Mouse (Mus musculus): ENCODE measurements at regions not wholly inside any gene's neighbourhood (a gene's known extent, or its start where the extent isn't known, plus 50 kb on each side); places are given as distances from the start of the nearest gene placed in this dataset.
A peak's percentile ranks its signal among the peaks of the same experiment; 100 is the strongest.

- peak in 1 of 2 experiments; percentile 15 for DNase-seq (ENCODE audit: extremely low spot score in 1 of 2, low spot score in 2 of 2)
- no peak overlapping the region for H3K4me3 ChIP-seq
- no peak overlapping the region for H3K27ac ChIP-seq
- no peak for TF ChIP-seq CTCF (IDR thresholded peaks at IDR 0.05)
- intact Hi-C loops (cut with DNase I), result no loop called here
These were observed 1214.4 kb upstream of the Igfbp7 start for GRCm38 (mm10) chr5:78621987-78622854.

- no peak for TF ChIP-seq CTCF (IDR thresholded peaks at IDR 0.05)
These were observed 1200.5 kb upstream of the Igfbp7 start for GRCm38 (mm10) chr5:78608317-78608716.

GRCm38 (mm10) chr5:78602599-78602998 lies 1194.8 kb upstream of the Igfbp7 start:
- H3K27ac ChIP-seq, result no peak overlapping the region
- no peak for DNase-seq (ENCODE audit: extremely low spot score in 1 of 2, low spot score in 2 of 2)
- TF ChIP-seq CTCF (IDR thresholded peaks at IDR 0.05), result no peak
- H3K4me3 ChIP-seq, result no peak overlapping the region
- intact Hi-C loops (cut with DNase I), result no loop called here

More at GRCm38 (mm10) chr5:78608317-78608716, 1200.5 kb upstream of the Igfbp7 start:
- no peak overlapping the region for H3K4me3 ChIP-seq
- no peak for DNase-seq (ENCODE audit: extremely low spot score in 1 of 2, low spot score in 2 of 2)
- intact Hi-C loops (cut with DNase I), result no loop called here
- no peak overlapping the region for H3K27ac ChIP-seq

- peak overlapping the region; percentile 74 for H3K27ac ChIP-seq
- H3K4me3 ChIP-seq, result no peak overlapping the region
- peak; percentile 59 to 73 for DNase-seq (ENCODE audit: extremely low spot score in 1 of 2, low spot score in 2 of 2)
- no peak for TF ChIP-seq CTCF (IDR thresholded peaks at IDR 0.05)
- intact Hi-C loops (cut with DNase I), result loop anchor here (5.0 to 10.0 kb wide), 3 partner anchors 333 to 1450 kb away; no protein-coding TSS in a partner anchor
These were observed 1177.0 kb upstream of the Igfbp7 start for GRCm38 (mm10) chr5:78584823-78585222.

- Histone ChIP-seq H3K4me3 (no peak overlapping the region), H3K27ac (no peak overlapping the region)
- TF ChIP-seq CTCF (IDR thresholded peaks at IDR 0.05), result no peak
- no peak for DNase-seq (ENCODE audit: extremely low spot score in 1 of 2, low spot score in 2 of 2)
- intact Hi-C loops (cut with DNase I), result no loop called here
These were observed 1149.1 kb upstream of the Igfbp7 start for GRCm38 (mm10) chr5:78556946-78557345.

- H3K4me3 ChIP-seq, result no peak overlapping the region
- intact Hi-C loops (cut with DNase I), result no loop called here
- DNase-seq (ENCODE audit: extremely low spot score in 1 of 2, low spot score in 2 of 2), result no peak
- H3K27ac ChIP-seq, result no peak overlapping the region
- no peak for TF ChIP-seq CTCF (IDR thresholded peaks at IDR 0.05)
These were observed 1127.5 kb upstream of the Igfbp7 start for GRCm38 (mm10) chr5:78535308-78535707.
